Mouse (Mus musculus) intestine, embryonic 16.5 days (tissue): ENCODE measurements around the gene Scyl3. TPM values are rescaled to one million over a fixed set of nuclear protein-coding genes. Genes with fewer than 3 reads are reported as not detected.

Experiments used
- ATAC-seq: fragments of 200-750 bp; cut with Nextera tagmentation; 2 replicates; pipeline ENCODE4 v1.8.0; 2017; ENCODE audit warnings: moderate TSS enrichment, moderate library complexity
- H3K27ac ChIP-seq: fragments of 300-500 bp; sonication (generic); 2 replicates; pipeline ENCODE4 v1.5.1; 2014; ENCODE audit warnings: mild to moderate bottlenecking, low read length
- H3K27me3 ChIP-seq: fragments of 300-500 bp; sonication (generic); replicated peaks from 2 replicates; pipeline ENCODE4 v1.6.1; 2014; ENCODE audit warnings: low read length, control low read depth, mixed read lengths; ENCODE audit not compliant: control insufficient read depth, insufficient read depth
- H3K36me3 ChIP-seq: fragments of 300-500 bp; sonication (generic); 2 replicates; pipeline ENCODE4 v1.6.1; 2014; ENCODE audit warnings: low read length, control low read depth; ENCODE audit not compliant: control insufficient read depth, insufficient read depth
- H3K4me1 ChIP-seq: fragments of 300-500 bp; sonication (generic); 2 replicates; pipeline ENCODE4 v1.6.1; 2014; ENCODE audit warnings: low read length, control low read depth, mixed read lengths; ENCODE audit not compliant: control insufficient read depth, insufficient read depth
- H3K4me2 ChIP-seq: fragments of 300-500 bp; sonication (generic); 2 replicates; pipeline ENCODE4 v1.6.1; 2014; ENCODE audit warnings: low read depth, low read length, control low read depth
- H3K4me3 ChIP-seq: fragments of 300-500 bp; sonication (generic); 2 replicates; pipeline ENCODE4 v1.5.1; 2014; ENCODE audit warnings: mild to moderate bottlenecking, low read length
- H3K9ac ChIP-seq: fragments of 300-500 bp; sonication (generic); 2 replicates; pipeline ENCODE4 v1.6.1; 2014; ENCODE audit warnings: low read depth, low read length
- H3K9me3 ChIP-seq: fragments of 300-500 bp; sonication (generic); 2 replicates; pipeline ENCODE4 v1.6.1; 2016; ENCODE audit warnings: low read length, control low read depth; ENCODE audit not compliant: control insufficient read depth
- WGBS: fragments of 180-500 bp; shearing (Covaris S2); extraction: QIAGEN DNeasy Blood & Tissue Kit; methylation state at CpG from one replicate; pipeline ENCODE4 v1.1.7; 2014; 5-methylcytosine and 5-hydroxymethylcytosine counted together
- polyA plus RNA-seq: library from polyadenylated mRNA; unstranded; fragments of >200 nt; fragmentation: Nextera tagmentation; extraction: Ambion mirVana; gene quantifications from 2 replicates; pipeline ENCODE4 v1.2.1, GENCODE M21; 2015

Gene Scyl3
- polyA plus RNA-seq, 1 experiment from 2014 or later, result 12.9 TPM

DNA sequence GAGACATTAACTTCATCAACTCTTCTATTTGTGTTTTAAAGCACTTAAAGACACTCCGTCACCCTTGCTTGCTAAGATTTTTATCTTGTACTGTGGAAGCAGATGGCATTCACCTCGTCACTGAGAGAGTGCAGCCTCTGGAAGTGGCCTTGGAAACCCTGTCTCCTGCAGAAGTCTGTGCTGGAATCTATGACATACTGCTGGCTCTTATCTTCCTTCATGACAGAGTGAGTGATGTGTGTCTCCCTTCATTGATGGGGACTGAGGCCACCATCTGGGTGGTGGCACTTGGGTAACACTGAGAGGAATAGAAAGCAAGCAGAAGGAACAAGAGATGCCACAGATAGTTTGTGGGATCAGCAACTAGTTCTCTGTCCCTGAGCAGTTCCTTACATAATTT, 5.7 kb downstream of the Scyl3 start:
- H3K4me3 ChIP-seq, result no peak overlapping the region
- no peaks in the 10 kb centered on the region for H3K9me3 ChIP-seq
- H3K36me3 ChIP-seq, result peaks cover 4% of the 10 kb centered on the region; the same call in 1 of the 2 replicates
- H3K27me3 ChIP-seq, result no peaks in the 10 kb centered on the region
- H3K4me2 ChIP-seq, result no peak overlapping the region
- no peak for ATAC-seq
- WGBS, result 80% methylated on average over 2 of the region's 2 CpGs
- H3K9ac ChIP-seq, result no peak overlapping the region
- H3K27ac ChIP-seq, result no peak overlapping the region
- peaks cover 8% of the 10 kb centered on the region for H3K4me1 ChIP-seq

DNA sequence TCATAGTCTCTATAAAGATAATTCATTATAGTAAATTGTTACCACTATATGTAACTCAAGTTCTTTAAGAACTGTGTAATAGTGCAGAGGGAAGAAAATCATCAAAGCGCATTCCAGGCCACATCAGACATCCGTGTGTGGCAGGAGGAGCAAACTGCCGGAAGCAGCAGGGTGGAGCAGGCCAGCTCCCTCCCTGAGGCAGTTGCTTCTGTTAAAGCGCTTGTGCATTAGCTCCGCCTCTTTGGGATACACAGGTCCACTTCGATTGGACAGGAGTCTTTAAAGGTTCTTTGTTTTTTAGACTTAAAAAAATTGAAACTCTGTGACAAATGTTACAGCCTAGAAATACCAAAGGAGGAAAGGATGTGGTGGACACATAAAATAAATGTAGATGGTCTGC, 13.2 kb downstream of the Scyl3 start:
- H3K27me3 ChIP-seq, result no peaks in the 10 kb centered on the region
- 0 out of 2 replicates have a peak, but pooled peaks have one; percentile 33 for ATAC-seq
- no peak overlapping the region for H3K4me2 ChIP-seq
- no peak overlapping the region for H3K27ac ChIP-seq
- no peak overlapping the region for H3K9ac ChIP-seq
- 47% methylated on average over 6 of the region's 6 CpGs for WGBS
- H3K4me1 ChIP-seq, result no peaks in the 10 kb centered on the region
- no peaks in the 10 kb centered on the region for H3K9me3 ChIP-seq
- peaks cover 6% of the 10 kb centered on the region for H3K36me3 ChIP-seq
- H3K4me3 ChIP-seq, result no peak overlapping the region

DNA sequence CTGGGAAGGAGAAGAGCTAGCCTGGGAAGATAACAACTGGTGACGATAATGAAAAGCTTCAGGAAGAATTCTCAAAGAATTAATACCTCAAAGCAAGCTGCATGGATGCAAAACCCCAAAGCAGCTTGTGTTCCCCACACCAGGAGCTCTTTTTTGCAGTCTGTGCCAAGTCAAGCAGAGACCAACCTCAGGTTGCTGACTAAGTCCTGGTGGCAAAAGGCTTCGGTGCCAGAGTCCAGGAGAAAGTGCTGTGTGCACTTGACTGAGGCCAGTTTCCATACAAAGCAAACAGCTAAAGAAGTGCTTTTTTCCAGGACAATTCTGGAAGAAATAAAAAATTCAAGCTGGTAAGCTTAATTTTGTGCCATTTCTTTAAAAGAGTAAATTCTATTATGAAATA, 24.5 kb downstream of the Scyl3 start:
- Histone ChIP-seq H3K27me3 (no peaks in the 10 kb centered on the region), H3K4me1 (no peaks in the 10 kb centered on the region), H3K4me2 (no peak overlapping the region), H3K36me3 (peaks cover 4% of the 10 kb centered on the region; the same call in 1 of the 2 replicates), H3K9me3 (no peaks in the 10 kb centered on the region), H3K4me3 (no peak overlapping the region), H3K27ac (no peak overlapping the region), H3K9ac (no peak overlapping the region)
- WGBS, result 92% methylated on average over 2 of the region's 2 CpGs
- ATAC-seq, result no peak

DNA sequence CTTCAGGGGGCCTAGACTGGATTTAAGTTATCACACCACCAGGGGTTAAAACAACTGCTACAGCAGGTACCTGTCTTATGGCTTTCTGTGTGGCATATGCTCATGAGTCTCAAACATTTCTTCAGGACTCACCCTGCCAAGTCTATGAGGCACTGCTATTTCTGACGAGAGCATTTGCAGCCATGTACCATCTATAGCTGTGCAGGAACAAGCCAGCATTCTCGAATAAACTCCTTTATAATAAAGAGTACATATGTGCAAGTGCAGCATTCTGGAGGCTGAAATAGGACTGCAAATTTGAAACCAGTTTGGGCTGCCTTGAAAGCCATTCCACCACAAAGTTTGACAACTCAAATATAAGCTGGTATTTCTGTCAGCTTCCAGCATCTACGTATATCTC, 29.1 kb downstream of the Scyl3 start:
- Histone ChIP-seq H3K4me3 (no peak overlapping the region), H3K27ac (no peak overlapping the region), H3K9ac (no peak overlapping the region), H3K4me2 (no peak overlapping the region), H3K4me1 (no peaks in the 10 kb centered on the region), H3K36me3 (no peaks in the 10 kb centered on the region), H3K27me3 (no peaks in the 10 kb centered on the region), H3K9me3 (no peaks in the 10 kb centered on the region)
- no peak for ATAC-seq
- WGBS, result 82% methylated on average over 3 of the region's 3 CpGs

DNA sequence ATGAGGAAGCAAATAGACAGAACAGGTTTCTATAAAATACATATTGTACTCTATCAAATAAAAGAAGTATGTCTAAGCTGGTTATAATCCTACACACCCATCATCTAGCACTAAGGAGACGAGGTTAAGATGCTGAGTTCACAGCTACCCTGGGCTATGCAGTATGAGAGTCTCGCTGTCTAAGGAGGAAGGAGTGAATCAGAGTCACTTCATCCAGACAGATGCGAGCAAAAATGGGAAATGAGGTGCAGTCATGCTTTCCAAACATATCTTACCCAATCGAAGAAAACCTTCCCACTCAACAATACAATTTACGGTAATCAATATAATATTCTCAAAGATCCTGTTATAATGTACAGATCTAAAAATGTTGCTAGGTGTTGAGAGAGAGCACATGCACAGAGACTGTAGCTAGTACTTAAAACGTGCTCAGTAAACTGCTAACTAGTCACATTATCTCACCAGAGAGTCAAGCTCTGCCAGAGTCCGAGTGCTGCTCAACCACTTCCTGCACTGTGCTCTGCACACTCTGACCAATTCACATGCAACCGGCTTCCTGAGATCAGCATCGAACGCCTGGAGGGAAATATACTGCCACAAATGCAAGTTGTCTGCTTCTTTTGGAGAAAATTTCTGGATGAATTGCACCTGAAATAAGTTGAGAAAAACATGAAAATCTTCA, 35.2 kb downstream of the Scyl3 start:
- no peak for ATAC-seq
- H3K36me3 ChIP-seq, result no peaks in the 10 kb centered on the region
- WGBS, result 87% methylated on average over 10 of the region's 10 CpGs

DNA sequence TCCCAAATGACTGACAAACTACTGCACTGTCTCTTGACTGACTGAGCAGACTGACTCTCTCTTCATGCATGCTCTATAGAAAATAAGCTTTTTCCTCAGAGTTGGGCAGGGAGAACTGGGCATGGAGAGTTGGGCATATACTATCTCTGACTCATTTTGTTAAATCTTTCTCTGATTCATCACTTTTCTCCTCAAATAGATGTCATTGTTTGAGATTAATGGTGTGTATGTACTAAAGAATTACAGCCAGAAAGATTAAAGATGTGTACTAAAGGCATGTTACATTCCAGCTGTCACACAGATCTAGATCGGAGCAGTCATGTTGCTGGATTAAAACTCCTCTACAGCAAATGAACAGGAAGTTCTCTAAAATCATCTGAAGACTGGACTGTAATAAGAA, 45.6 kb downstream of the Scyl3 start:
- no peaks in the 10 kb centered on the region for H3K9me3 ChIP-seq
- H3K4me2 ChIP-seq, result no peak overlapping the region
- H3K4me1 ChIP-seq, result no peaks in the 10 kb centered on the region
- no peaks in the 10 kb centered on the region for H3K27me3 ChIP-seq
- no peaks in the 10 kb centered on the region for H3K36me3 ChIP-seq
- 79% methylated on average over 1 of the region's 1 CpGs for WGBS
- ATAC-seq, result no peak
- H3K27ac ChIP-seq, result no peak overlapping the region
- no peak overlapping the region for H3K4me3 ChIP-seq
- H3K9ac ChIP-seq, result no peak overlapping the region

More for the DNA sequence above, 35.2 kb downstream of the Scyl3 start:
- no peak overlapping the region for H3K4me2 ChIP-seq
- no peak overlapping the region for H3K9ac ChIP-seq
- H3K9me3 ChIP-seq, result no peaks in the 10 kb centered on the region
- no peaks in the 10 kb centered on the region for H3K27me3 ChIP-seq
- no peak overlapping the region for H3K4me3 ChIP-seq
- no peaks in the 10 kb centered on the region for H3K4me1 ChIP-seq
- H3K27ac ChIP-seq, result no peak overlapping the region

DNA sequence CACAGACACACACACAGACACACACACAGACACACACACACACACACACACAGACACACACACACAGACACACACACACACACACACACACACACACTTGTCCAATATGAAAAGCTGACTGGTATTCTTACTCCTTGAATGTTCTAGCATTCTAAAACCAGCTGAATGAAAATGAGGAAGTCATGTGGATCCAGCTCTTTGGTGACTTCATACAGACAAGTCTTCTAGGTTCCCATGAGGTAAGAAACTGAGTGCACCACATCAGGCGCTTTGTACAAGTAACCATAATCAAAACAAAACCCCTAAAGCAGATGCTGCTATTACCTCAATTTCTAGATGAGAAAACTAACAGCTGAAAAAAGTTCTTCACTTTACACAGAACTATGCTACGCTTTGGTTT, 46.2 kb downstream of the Scyl3 start:
- no peak overlapping the region for H3K9ac ChIP-seq
- no peak overlapping the region for H3K4me2 ChIP-seq
- WGBS, result 93% methylated on average over 2 of the region's 2 CpGs
- H3K36me3 ChIP-seq, result no peaks in the 10 kb centered on the region
- H3K27ac ChIP-seq, result no peak overlapping the region
- H3K9me3 ChIP-seq, result no peaks in the 10 kb centered on the region
- H3K27me3 ChIP-seq, result no peaks in the 10 kb centered on the region
- no peak for ATAC-seq
- H3K4me1 ChIP-seq, result no peaks in the 10 kb centered on the region
- H3K4me3 ChIP-seq, result no peak overlapping the region

DNA sequence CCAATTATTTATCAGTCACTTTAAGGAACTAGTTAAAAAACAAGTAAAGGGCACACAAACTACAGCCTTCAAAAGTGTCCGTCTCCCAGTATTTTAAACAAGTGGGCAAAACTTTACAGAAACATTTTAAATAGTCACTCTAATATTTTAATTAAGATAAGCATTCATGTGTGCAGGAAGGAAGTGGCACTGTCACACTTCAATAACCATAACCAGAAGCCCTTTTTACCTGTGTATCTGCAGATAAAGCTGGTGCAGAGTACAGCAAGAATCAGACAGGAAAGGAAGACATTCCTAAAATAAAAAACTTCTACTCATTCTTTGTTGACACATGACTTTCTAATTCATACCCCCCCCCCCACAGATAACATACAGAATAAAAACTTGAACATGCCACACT, 47.6 kb downstream of the Scyl3 start:
- Histone ChIP-seq H3K9me3 (no peaks in the 10 kb centered on the region), H3K27me3 (no peaks in the 10 kb centered on the region), H3K4me1 (no peaks in the 10 kb centered on the region), H3K36me3 (no peaks in the 10 kb centered on the region), H3K9ac (no peak overlapping the region), H3K4me3 (no peak overlapping the region), H3K4me2 (no peak overlapping the region), H3K27ac (no peak overlapping the region)
- 79% methylated on average over 1 of the region's 1 CpGs for WGBS
- no peak for ATAC-seq

DNA sequence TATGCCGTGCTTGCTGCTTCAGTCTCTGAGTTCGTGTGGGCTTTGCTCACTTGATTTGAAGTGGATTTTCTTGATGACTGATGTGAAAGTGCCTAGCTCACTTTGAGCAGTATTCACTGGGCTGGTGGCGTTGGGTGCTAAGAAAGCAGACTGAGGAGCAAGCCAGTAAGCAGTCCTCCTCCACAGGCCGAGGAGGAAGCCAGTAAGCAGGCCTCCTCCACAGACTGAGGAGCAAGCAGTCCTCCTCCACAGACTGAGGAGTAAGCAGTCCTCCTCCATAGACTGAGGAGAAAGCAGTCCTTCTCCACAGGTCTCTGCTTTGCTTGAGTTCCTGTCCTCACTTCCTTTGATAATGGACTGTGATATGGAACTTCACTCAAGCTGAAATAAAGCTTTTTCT, 63.5 kb downstream of the Scyl3 start:
- no peaks in the 10 kb centered on the region for H3K27me3 ChIP-seq
- no peak overlapping the region for H3K4me2 ChIP-seq
- H3K27ac ChIP-seq, result no peak overlapping the region
- no peak overlapping the region for H3K4me3 ChIP-seq
- ATAC-seq, result no peak
- 81% methylated on average over 4 of the region's 4 CpGs for WGBS
- no peak overlapping the region for H3K9ac ChIP-seq
- H3K36me3 ChIP-seq, result no peaks in the 10 kb centered on the region
- no peaks in the 10 kb centered on the region; the same call in 1 of the 2 replicates for H3K4me1 ChIP-seq
- no peaks in the 10 kb centered on the region for H3K9me3 ChIP-seq

DNA sequence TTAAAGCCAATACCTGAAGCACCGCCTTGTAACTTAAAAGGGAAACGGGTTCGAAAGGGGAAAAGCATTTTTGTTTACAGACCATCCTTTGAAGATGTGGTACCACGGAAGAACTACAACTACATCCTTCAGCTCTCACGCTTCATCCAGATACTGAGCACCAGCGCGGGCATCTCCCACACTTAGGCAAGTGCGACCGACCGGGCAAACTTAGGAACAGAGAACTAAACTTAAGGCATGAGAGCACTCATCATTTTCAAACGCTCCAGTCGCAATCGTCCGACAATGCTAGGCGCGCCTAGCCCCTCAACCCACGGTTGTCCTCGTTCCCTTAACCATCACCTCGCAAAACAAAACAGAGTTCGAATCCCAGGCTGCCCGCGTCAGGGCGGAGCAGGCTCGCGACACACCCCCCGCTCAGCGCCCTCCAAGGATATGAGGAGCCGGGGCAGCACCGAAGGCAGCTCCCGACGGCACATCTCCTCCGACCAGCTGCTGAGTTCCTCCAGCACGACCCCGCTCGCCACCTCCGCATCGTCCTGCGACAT, 65.3 kb downstream of the Scyl3 start:
- Histone ChIP-seq H3K4me3 (peak overlapping the region; percentile 76), H3K9me3 (no peaks in the 10 kb centered on the region), H3K9ac (peak overlapping the region; percentile 71), H3K27ac (no peak overlapping the region), H3K36me3 (no peaks in the 10 kb centered on the region), H3K27me3 (no peaks in the 10 kb centered on the region), H3K4me2 (peak overlapping the region; percentile 66), H3K4me1 (no peaks in the 10 kb centered on the region; the same call in 1 of the 2 replicates)
- ATAC-seq, result peak; percentile 85
- WGBS, result 2% methylated on average over 38 of the region's 38 CpGs
